Mouse (Mus musculus) liver, embryonic 11.5 days (tissue): ENCODE measurements at regions not wholly inside any gene's neighbourhood (a gene's known extent, or its start where the extent isn't known, plus 50 kb on each side); places are given as distances from the start of the nearest gene placed in this dataset.

Source experiments
- ATAC-seq: fragments of 200-750 bp; cut with Nextera tagmentation; replicated peaks from 2 replicates; pipeline ENCODE4 v1.8.0; 2017; ENCODE audit warnings: moderate number of reproducible peaks, mild to moderate bottlenecking, moderate TSS enrichment, moderate library complexity; ENCODE audit not compliant: low FRiP score
- DNase-seq: peaks from one replicate; pipeline ENCODE4 v3.0.0-alpha.2; 2017; ENCODE audit warnings: low spot score
- H3K27ac ChIP-seq: fragments of 300-500 bp; sonication (generic); 2 replicates; pipeline ENCODE4 v1.5.1; 2014; ENCODE audit warnings: mild to moderate bottlenecking, low read depth, low read length, control low read depth
- H3K27me3 ChIP-seq: fragments of 300-500 bp; sonication (generic); replicated peaks from 2 replicates; pipeline ENCODE4 v1.6.1; 2014; ENCODE audit warnings: low read length, mixed read lengths; ENCODE audit not compliant: control insufficient read depth, insufficient read depth
- H3K36me3 ChIP-seq: fragments of 300-500 bp; sonication (generic); 2 replicates; pipeline ENCODE4 v1.6.1; 2014; ENCODE audit warnings: mild to moderate bottlenecking, low read length, moderate library complexity, mixed read lengths; ENCODE audit not compliant: control insufficient read depth, insufficient read depth
- H3K4me1 ChIP-seq: fragments of 300-500 bp; sonication (generic); replicated peaks from 2 replicates; pipeline ENCODE4 v1.6.1; 2014; ENCODE audit warnings: low read length, mixed read lengths; ENCODE audit not compliant: control insufficient read depth, insufficient read depth
- H3K4me2 ChIP-seq: fragments of 300-500 bp; sonication (generic); 2 replicates; pipeline ENCODE4 v1.6.1; 2014; ENCODE audit warnings: mild to moderate bottlenecking, control low read depth, moderate library complexity
- H3K4me3 ChIP-seq: fragments of 300-500 bp; sonication (generic); 2 replicates; pipeline ENCODE4 v1.5.1; 2014; ENCODE audit warnings: low read depth, low read length, control low read depth
- H3K9ac ChIP-seq: fragments of 300-500 bp; sonication (generic); 2 replicates; pipeline ENCODE4 v1.6.1; 2014; ENCODE audit warnings: low read depth, low read length, control low read depth
- H3K9me3 ChIP-seq: fragments of 300-500 bp; sonication (generic); 2 replicates; pipeline ENCODE4 v1.6.1; 2016; ENCODE audit warnings: low read length, inconsistent platforms, mixed read lengths; ENCODE audit not compliant: control insufficient read depth
- WGBS: fragments of 180-500 bp; shearing (Covaris S2); extraction: QIAGEN DNeasy Blood & Tissue Kit; methylation state at CpG from one replicate; pipeline ENCODE4 v1.1.7; 2014; 5-methylcytosine and 5-hydroxymethylcytosine counted together

DNA sequence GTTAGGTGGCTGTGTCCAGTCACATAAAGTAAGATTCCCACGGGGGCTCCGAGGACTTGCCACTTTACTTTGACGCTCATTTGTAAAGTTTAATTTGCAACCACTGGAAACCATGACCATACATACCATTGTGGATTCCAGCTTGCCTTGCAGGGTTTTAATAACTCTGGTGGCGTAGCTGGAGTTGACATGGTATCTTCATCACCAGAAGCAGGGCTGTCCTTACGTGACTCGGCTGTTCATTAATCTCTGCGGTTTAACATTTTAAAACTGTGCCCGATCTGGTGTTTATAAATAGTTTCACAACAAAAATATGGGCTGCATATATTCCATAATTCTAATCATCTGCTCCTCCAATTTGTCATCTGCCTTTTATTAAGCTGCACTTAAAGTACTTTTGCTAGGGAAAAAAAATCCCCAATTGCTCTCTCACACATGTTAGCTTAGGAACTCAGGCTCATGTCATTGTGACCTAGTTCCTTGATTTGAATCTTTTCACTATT, 159.1 kb downstream of the Ndfip2 start:
- H3K9ac ChIP-seq, result no peak overlapping the region
- no peaks in the 10 kb centered on the region for H3K4me1 ChIP-seq
- no peak overlapping the region for H3K4me2 ChIP-seq
- WGBS, result 80% methylated on average over 8 of the region's 8 CpGs
- no peak overlapping the region for H3K4me3 ChIP-seq
- DNase-seq (no peak), ATAC-seq (no peak)
- H3K27me3 ChIP-seq, result no peaks in the 10 kb centered on the region
- H3K36me3 ChIP-seq, result no peaks in the 10 kb centered on the region
- no peaks in the 10 kb centered on the region for H3K9me3 ChIP-seq
- H3K27ac ChIP-seq, result no peak overlapping the region

DNA sequence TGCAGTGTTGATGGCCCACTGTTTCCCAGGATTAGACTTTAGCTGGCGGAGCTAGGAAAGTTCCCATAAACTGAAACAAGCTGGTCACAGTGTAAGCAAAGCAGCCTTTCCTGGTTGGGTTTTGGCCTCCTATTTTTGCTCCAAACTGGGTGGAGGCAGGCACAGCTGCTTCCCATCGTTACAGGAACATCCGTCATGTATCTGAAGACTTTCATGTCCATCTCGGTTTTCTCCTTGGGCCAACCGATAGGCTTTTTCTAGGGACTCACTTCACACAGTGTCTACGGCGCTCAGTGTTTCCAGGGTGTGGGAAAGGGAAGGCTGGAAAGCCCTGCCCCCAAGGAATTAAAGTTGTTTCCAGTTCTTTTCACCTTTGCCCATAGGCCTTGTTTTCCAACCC, 158.6 kb downstream of the Ndfip2 start:
- H3K4me1 ChIP-seq, result no peaks in the 10 kb centered on the region
- H3K4me2 ChIP-seq, result no peak overlapping the region
- no peak overlapping the region for H3K4me3 ChIP-seq
- no peaks in the 10 kb centered on the region for H3K9me3 ChIP-seq
- ATAC-seq (no peak), DNase-seq (no peak)
- H3K27ac ChIP-seq, result no peak overlapping the region
- 82% methylated on average over 7 of the region's 7 CpGs for WGBS
- no peaks in the 10 kb centered on the region for H3K36me3 ChIP-seq
- H3K27me3 ChIP-seq, result no peaks in the 10 kb centered on the region
- H3K9ac ChIP-seq, result no peak overlapping the region

DNA sequence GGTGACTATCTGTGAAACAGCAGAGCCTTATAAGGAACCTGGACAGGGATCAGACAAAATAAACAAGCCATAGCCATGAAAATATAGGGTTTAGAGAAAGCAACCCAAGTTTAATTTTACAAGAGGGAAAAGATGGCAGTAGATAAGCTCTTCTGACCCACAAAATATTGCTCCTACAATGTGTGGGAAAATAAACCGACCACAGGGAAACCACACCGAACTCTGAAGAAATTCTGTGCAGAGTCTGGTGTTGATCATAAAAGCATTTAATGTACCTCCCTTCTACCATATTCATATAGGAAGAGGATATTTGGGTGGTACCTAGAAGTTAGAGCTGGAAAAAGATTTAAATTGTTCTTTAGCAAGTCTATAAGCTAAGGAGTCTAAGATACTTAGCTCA, 146.3 kb downstream of the Ndfip2 start:
- no peaks in the 10 kb centered on the region for H3K4me1 ChIP-seq
- DNase-seq, result no peak
- H3K4me3 ChIP-seq, result no peak overlapping the region
- H3K9me3 ChIP-seq, result no peaks in the 10 kb centered on the region
- no peaks in the 10 kb centered on the region for H3K36me3 ChIP-seq
- no peak overlapping the region for H3K4me2 ChIP-seq
- no peak overlapping the region for H3K9ac ChIP-seq
- H3K27me3 ChIP-seq, result no peaks in the 10 kb centered on the region
- H3K27ac ChIP-seq, result no peak overlapping the region
- WGBS, result 81% methylated on average over 2 of the region's 2 CpGs
- ATAC-seq, result no peak

GRCm38 (mm10) chr14:105404241-105404640, 145.9 kb downstream of the Ndfip2 start:
- Histone ChIP-seq H3K4me3 (no peak overlapping the region), H3K4me2 (no peak overlapping the region), H3K27ac (no peak overlapping the region), H3K36me3 (no peaks in the 10 kb centered on the region), H3K9ac (no peak overlapping the region), H3K27me3 (no peaks in the 10 kb centered on the region), H3K4me1 (no peaks in the 10 kb centered on the region), H3K9me3 (no peaks in the 10 kb centered on the region)
- WGBS, result 81% methylated on average over 6 of the region's 6 CpGs
- ATAC-seq, result no peak
- no peak for DNase-seq

DNA sequence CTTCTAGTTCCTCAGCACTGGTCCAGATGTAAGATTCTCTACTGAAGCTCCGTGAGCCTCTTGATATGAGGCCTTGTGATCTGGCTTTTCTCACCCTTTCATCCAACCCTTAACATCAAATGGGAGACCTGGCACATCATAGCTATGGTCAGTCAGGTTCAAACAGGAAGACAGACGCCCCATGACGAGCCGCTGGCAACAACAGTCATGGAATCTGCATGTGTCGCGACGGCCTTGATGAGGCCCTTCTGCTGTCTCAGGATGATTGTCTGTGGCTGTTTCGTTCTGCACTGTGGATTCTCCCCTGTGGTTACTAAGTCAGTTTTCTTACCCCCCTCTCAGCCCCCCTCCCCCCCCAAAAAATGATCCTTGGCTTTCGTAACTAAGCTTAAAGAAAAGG, 144.9 kb downstream of the Ndfip2 start:
- WGBS, result 75% methylated on average over 9 of the region's 9 CpGs
- Histone ChIP-seq H3K9me3 (no peaks in the 10 kb centered on the region), H3K27me3 (no peaks in the 10 kb centered on the region), H3K9ac (no peak overlapping the region), H3K4me3 (no peak overlapping the region), H3K27ac (no peak overlapping the region), H3K4me2 (no peak overlapping the region), H3K4me1 (no peaks in the 10 kb centered on the region), H3K36me3 (no peaks in the 10 kb centered on the region)
- DNase-seq (no peak), ATAC-seq (no peak)

DNA sequence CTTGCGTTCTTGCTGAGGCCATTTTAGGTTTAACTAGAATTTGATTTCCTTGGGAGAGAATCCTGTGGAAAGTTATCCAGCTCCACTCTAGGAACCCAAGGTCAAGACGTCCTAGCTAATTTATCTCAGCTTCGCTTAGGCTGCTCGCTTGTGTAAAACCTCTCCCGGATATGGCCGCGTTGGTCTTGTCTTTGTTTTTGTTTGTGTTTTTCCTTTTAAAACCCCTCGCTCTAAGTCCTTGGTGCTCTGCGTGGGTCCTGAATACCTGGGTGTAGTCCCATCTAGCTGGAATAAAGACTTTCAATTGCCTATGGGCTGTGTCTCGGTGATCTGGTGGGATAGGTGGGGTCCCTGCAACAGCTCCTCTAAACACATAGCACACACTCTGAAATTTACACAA, 144.2 kb downstream of the Ndfip2 start:
- Histone ChIP-seq H3K36me3 (no peaks in the 10 kb centered on the region), H3K27me3 (no peaks in the 10 kb centered on the region), H3K4me1 (no peaks in the 10 kb centered on the region), H3K9ac (no peak overlapping the region), H3K4me2 (no peak overlapping the region), H3K4me3 (no peak overlapping the region), H3K27ac (no peak overlapping the region), H3K9me3 (no peaks in the 10 kb centered on the region)
- no peak for ATAC-seq
- no peak for DNase-seq
- WGBS, result 93% methylated on average over 10 of the region's 10 CpGs

DNA sequence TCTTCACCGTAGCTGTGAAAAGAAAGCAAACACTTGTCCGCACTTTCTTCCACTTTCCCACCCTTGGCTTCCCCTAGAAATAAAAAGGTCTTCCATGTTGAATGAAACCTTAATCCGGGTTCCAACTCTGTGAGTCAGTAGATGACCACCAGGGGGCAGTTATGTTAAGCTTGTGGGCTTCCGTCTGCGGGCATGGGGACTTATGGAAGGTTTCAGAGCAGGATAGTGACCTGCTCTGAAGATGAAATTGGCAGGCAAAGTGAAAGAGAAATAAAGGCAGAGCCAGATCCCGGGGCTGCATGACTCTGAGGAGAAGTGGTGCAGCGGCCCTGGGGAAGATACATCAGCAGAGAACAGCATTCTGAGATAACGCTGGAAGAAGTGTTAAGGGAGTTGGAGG, 139.1 kb downstream of the Ndfip2 start:
- H3K9ac ChIP-seq, result no peak overlapping the region
- H3K27me3 ChIP-seq, result no peaks in the 10 kb centered on the region
- 25% methylated on average over 8 of the region's 8 CpGs for WGBS
- H3K4me1 ChIP-seq, result no peaks in the 10 kb centered on the region
- H3K4me3 ChIP-seq, result no peak overlapping the region
- H3K27ac ChIP-seq, result no peak overlapping the region
- no peaks in the 10 kb centered on the region for H3K36me3 ChIP-seq
- ATAC-seq (peak; percentile 51), DNase-seq (peak; percentile 46)
- H3K4me2 ChIP-seq, result no peak overlapping the region; the same call in 1 of the 2 replicates
- H3K9me3 ChIP-seq, result no peaks in the 10 kb centered on the region

- DNase-seq, result no peak
- no peak overlapping the region for H3K27ac ChIP-seq
- H3K9me3 ChIP-seq, result no peaks in the 10 kb centered on the region
- peak overlapping the region; percentile 16; the same call in 1 of the 2 replicates for H3K4me2 ChIP-seq
- H3K36me3 ChIP-seq, result no peaks in the 10 kb centered on the region
- no peaks in the 10 kb centered on the region for H3K27me3 ChIP-seq
- no peak overlapping the region for H3K9ac ChIP-seq
- no peaks in the 10 kb centered on the region for H3K4me1 ChIP-seq
- no peak overlapping the region for H3K4me3 ChIP-seq
- WGBS, result 70% methylated on average over 21 of the region's 21 CpGs
- no peak for ATAC-seq
These were observed 133.9 kb downstream of the Ndfip2 start for GRCm38 (mm10) chr14:105392079-105392813.

DNA sequence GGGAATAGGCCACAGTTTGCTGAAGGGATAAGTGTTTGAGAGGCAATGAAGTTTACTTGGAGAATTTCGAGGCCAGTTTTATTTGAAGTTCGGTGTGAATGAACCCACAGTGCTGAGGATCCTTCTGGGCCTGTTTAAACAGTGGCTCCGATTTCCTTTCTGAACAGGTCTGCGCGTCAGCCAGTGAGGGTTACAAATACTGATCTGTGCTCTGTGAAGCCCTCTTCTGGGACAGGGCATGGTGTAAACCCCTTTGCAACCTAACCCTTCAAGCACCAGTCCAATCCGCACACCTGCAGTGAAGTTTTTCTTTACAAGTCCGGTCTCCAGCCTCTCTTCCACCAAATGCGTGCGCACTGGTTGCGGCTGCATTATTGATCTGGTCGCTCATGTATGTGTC, 133.1 kb downstream of the Ndfip2 start:
- H3K9me3 ChIP-seq, result no peaks in the 10 kb centered on the region
- DNase-seq, result no peak
- H3K27ac ChIP-seq, result no peak overlapping the region
- 78% methylated on average over 11 of the region's 11 CpGs for WGBS
- ATAC-seq, result no peak
- no peaks in the 10 kb centered on the region for H3K4me1 ChIP-seq
- no peaks in the 10 kb centered on the region for H3K27me3 ChIP-seq
- no peaks in the 10 kb centered on the region for H3K36me3 ChIP-seq
- no peak overlapping the region for H3K9ac ChIP-seq
- H3K4me2 ChIP-seq, result no peak overlapping the region; the same call in 1 of the 2 replicates
- H3K4me3 ChIP-seq, result no peak overlapping the region
